Mouse (Mus musculus) central nervous system, embryonic 18 days (tissue): Measurements from ENCODE around the gene Gm3409. TPM values are rescaled to one million over a fixed set of nuclear protein-coding genes. Genes with fewer than 3 reads are reported as not detected.

Source experiments
- polyA plus RNA-seq: library from polyadenylated mRNA; depleted of rRNA; stranded (reverse); fragments of >200 nt; gene quantifications from 2 replicates; pipeline ENCODE4 v1.2.3, GENCODE M21; 2012; rRNA removed

Gene Gm3409
- polyA plus RNA-seq: not detected in 2 replicates

GRCm38 (mm10) chr5:146537347-146537746 lies at the start of gene Gm3409:
Gene Gm3409, plus strand, starts transcription at chr5:146537647.

GRCm38 (mm10) chr5:146491063-146491462 lies 46.4 kb upstream of the Gm3409 start, which contains the start of gene Gm6370:
Gene Gm6370, plus strand, starts transcription at chr5:146491363.

GRCm38 (mm10) chr5:146502099-146502498 lies 35.3 kb upstream of the Gm3409 start, which contains the start of gene 4930449I24Rik:
Gene 4930449I24Rik, plus strand, starts transcription at chr5:146502399.

GRCm38 (mm10) chr5:146513823-146514222 lies 23.6 kb upstream of the Gm3409 start, which contains the start of gene Gm3402:
Gene Gm3402, plus strand, starts transcription at chr5:146514123.

GRCm38 (mm10) chr5:146525501-146525900 lies 11.9 kb upstream of the Gm3409 start, which contains the start of gene Gm3404:
Gene Gm3404, plus strand, starts transcription at chr5:146525801.

GRCm38 (mm10) chr5:146555836-146556235 lies 18.4 kb downstream of the Gm3409 start, which contains the start of gene Gm3415:
Gene Gm3415, plus strand, starts transcription at chr5:146556136.

GRCm38 (mm10) chr5:146584478-146585306 lies 47.2 kb downstream of the Gm3409 start, which contains the start of gene Gpr12:
Gene Gpr12, minus strand, starts transcription at chr5:146585239.

Other genes starting within 250 kb of the Gm3409 start
- 26.3 and 27.3 TPM in 2 replicates for gene Wasf3, start 152.7 kb upstream of the Gm3409 start, polyA plus RNA-seq
- 0.09 TPM in 1 of 2 replicates, not detected in the other for gene Gm6408, start 55.7 kb upstream of the Gm3409 start, polyA plus RNA-seq
- not detected in 2 replicates for gene Gm6370, start 46.3 kb upstream of the Gm3409 start, polyA plus RNA-seq
- not detected in 2 replicates for gene 4930449I24Rik, start 35.2 kb upstream of the Gm3409 start, polyA plus RNA-seq
- gene Gm3402, start 23.5 kb upstream of the Gm3409 start, polyA plus RNA-seq: not detected in 2 replicates
- gene Gm3404, start 11.8 kb upstream of the Gm3409 start, polyA plus RNA-seq: not detected in 2 replicates
- not detected in 2 replicates for gene Gm3415, start 18.5 kb downstream of the Gm3409 start, polyA plus RNA-seq
- 46.4 and 53.1 TPM in 2 replicates for gene Gpr12, start 47.6 kb downstream of the Gm3409 start, polyA plus RNA-seq